Mouse (Mus musculus) ES-E14 (cell line): ENCODE measurements around the gene Psmd3.

Experiments
- HCFC1 ChIP-seq: IDR thresholded peaks from 2 replicates; pipeline ENCODE4 v1.6.1; 2012; ENCODE audit warnings: low read length, inconsistent platforms, borderline replicate concordance; ENCODE audit not compliant: insufficient read depth
- MAFK ChIP-seq: IDR thresholded peaks from 2 replicates; pipeline ENCODE4 v1.6.1; 2014; ENCODE audit warnings: mild to moderate bottlenecking, low read depth, low read length, inconsistent platforms; ENCODE audit not compliant: insufficient read depth
- ZC3H11A ChIP-seq: IDR thresholded peaks from 2 replicates; pipeline ENCODE4 v1.6.1; 2012; ENCODE audit warnings: low read depth, mild to moderate bottlenecking, inconsistent platforms, low read length, borderline replicate concordance
- ZNF384 ChIP-seq: IDR thresholded peaks from 2 replicates; pipeline ENCODE4 v1.6.1; 2012; ENCODE audit warnings: low read depth, low read length, inconsistent platforms

GRCm38 (mm10) chr11:98645946-98646345 is 36.4 kb upstream of the Psmd3 start:
- TF ChIP-seq HCFC1 (no peak), ZC3H11A (no peak), ZNF384 (no peak), MAFK (no peak)
